Mouse (Mus musculus): ENCODE measurements at regions not wholly inside any gene's neighbourhood (a gene's known extent, or its start where the extent isn't known, plus 50 kb on each side); places are given as distances from the start of the nearest gene placed in this dataset.

DNA sequence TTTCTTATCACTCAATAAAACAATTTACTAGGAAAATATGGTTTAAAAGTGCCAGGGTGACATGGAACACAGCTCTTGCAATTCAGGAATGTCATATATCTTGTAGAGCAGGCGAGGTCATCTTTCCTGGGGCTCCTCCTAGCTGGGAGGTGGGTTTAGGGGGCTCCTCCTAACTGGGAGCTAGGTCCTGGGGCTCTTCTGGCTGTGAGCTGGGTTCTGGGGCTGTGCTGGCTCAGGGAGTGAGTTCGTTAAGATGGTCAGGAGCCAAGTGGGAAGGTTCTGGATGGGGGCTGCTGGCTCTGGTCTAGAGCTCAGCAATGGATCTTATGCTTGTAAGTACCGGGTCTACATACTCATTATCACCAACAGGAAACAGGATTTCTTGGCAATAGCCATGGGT is 306.8 kb upstream of the Rnaseh2b start:
- no peak for DNase-seq (ENCODE audit: extremely low spot score, low read depth, low spot score)

DNA sequence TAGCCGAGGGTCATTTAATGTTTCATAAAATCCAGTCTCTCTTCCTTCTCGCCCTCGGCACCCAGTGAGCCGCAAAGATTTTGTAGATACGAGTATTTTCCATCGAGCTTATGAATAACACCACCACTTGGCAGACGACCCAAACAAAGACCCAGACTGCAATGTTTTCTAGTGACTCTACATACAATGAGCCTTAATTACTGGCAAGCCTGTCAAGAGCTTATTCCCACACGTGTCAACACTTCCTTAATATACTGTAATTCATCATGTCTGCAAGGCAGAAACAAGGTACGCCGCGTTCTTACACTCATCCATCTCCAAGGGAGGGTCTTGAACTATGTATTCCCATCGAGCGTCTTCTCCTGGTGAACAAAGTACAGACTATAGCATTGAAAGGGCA is 306.2 kb upstream of the Rnaseh2b start:
- no peak for DNase-seq (ENCODE audit: extremely low spot score, low read depth, low spot score)

- DNase-seq (ENCODE audit: extremely low spot score, low read depth, low spot score): no peak
Measured at GRCm38 (mm10) chr14:61995253-61995652, 297.1 kb upstream of the Rnaseh2b start.

GRCm38 (mm10) chr14:61997736-61998135 is 294.7 kb upstream of the Rnaseh2b start:
- no peak for DNase-seq (ENCODE audit: extremely low spot score, low read depth, low spot score)

DNA sequence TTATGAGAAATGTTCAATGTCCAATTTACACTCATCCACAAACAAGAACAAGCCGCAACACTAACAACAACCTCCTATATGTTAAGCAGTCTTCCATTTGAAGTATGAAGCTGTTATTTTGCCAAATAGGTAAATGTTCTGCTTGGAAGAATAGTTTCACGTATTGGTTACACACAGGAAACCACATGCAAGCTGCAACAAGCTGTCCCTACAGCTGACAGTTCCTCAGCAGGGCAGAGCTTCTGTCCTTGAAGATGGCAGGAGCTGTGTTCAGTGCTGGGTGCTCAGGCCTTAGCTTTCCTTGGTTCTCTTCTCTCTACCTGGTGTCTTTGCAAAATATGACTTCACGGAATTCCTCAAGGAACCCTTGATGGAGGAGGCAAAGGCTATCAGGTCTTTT is 294.1 kb upstream of the Rnaseh2b start:
- DNase-seq (ENCODE audit: extremely low spot score, low read depth, low spot score): no peak

DNA sequence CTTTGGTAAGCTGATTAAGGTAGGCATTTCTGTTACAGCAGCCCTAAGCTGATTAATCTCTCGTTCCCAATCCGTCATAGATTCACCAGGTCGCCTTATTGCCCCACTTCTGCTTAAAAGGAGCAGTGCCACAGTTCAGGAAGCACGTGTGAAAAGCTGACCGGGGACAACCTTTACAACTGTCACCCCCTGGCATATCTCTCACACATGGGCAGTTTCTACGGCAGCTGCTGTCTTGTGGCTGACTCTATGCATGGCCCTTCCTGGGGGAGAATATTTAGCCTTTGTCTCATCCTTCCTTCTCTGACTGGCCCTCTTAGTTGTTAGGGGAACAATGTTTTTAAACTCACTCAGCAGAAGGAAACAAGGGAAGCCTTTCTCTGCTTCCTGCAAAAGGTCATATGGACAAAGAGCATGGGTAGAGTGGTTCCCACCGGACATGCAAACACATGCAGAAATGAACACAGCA is 290.9 kb upstream of the Rnaseh2b start:
- DNase-seq (ENCODE audit: extremely low spot score, low read depth, low spot score): no peak

DNA sequence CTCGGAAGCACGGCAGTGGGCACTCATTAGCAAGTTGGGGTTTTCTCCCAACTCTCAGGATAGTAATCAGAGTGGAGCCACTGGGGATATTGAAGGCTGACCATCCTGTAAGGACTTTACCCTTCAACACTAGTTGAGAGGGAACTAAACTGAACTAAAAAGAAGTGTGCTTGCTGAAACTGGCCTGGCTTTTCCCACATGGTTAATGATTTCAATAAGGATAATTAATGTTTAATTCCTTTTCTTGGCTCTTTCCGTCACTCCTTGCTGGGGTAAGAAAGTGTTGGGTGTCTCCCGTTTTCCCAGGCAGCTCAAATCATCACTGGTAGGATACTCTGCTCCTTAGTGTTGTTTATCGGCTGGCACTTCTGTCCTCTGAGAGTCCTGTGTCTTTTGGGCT is 290.3 kb upstream of the Rnaseh2b start:
- DNase-seq (ENCODE audit: extremely low spot score, low read depth, low spot score): no peak

GRCm38 (mm10) chr14:62003013-62003781 is 289.2 kb upstream of the Rnaseh2b start:
- no peak for DNase-seq (ENCODE audit: extremely low spot score, low read depth, low spot score)

DNA sequence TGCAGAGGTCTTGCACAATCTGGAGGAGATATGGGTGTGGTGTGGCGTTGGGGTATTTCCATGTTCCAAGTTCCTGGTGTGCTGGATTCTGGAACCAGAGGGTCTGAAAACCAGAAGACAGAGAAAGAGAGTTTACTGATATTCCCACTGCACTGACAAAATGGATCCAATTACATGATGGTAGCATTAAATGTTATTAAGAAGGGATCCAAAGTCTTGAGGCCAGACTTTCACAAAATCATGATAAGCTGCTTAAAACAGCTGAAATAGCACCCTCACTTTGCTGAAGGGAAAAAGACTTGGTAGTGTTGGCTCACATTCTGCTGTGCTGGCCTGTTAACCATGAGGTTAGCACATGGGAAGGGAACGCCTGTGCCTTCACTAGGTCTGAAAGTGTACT is 288.6 kb upstream of the Rnaseh2b start:
- no peak for DNase-seq (ENCODE audit: extremely low spot score, low read depth, low spot score)

DNA sequence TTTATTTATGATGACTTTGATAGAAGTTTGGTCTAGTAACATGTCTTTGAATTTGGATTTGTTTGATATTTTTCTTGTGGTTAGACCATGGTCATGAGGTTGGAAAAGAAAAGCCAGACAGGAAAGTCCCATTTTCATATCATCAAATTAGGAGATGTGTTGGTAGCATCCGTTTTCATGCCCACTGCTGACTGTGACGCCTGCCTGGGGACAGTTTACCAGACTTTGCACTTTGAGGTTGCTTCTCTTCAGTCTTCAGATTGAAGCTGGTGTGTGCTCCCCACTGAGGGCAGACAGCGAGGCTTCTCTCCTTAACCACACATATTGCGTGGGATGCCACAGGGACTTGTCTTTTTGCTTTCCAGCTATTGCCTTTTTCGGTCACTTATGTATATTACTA is 283.7 kb upstream of the Rnaseh2b start:
- DNase-seq (ENCODE audit: extremely low spot score, low read depth, low spot score): no peak

DNA sequence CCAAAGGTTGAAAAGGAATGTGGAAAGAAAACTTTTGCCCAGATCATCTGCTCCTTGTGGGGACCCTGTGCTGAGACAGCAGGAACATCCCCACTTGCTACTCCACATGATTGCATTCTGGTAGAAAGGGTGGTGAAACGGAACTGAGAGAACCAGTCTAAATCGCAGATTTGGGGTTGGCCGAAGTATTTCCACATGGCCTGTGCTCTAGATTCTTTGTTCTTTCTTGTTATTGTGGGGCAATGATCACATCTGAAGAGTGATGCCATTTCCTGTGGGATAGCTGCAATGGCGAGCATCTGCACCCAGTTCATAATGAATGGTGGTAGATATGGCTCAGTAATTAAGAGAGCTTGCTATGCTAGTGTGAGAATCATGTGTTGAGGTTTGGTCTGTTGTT is 273.6 kb upstream of the Rnaseh2b start:
- no peak for DNase-seq (ENCODE audit: extremely low spot score, low read depth, low spot score)

DNA sequence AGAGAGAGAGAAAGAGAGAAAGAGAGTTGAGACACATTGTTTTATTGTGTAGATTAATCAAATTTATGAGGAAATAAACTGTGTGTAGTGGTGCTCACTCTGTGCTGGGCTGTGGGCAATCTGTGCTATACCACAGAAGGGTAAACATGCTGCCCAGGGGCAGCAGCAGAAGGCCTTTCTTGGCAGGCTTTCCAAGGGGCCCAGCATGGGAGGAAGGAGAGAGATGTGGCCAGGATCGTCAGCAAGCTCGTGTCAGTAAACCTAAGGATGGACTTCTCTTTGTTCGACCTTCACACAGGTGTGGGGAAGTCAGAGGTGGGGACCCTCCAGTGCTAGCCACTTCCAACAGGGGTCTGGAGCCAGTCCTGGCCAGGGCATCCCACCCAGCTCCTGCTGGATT is 271.4 kb upstream of the Rnaseh2b start:
- no peak for DNase-seq (ENCODE audit: extremely low spot score, low read depth, low spot score)

- DNase-seq (ENCODE audit: extremely low spot score, low read depth, low spot score): no peak
Measured at GRCm38 (mm10) chr14:62022193-62022592, 270.2 kb upstream of the Rnaseh2b start.

DNA sequence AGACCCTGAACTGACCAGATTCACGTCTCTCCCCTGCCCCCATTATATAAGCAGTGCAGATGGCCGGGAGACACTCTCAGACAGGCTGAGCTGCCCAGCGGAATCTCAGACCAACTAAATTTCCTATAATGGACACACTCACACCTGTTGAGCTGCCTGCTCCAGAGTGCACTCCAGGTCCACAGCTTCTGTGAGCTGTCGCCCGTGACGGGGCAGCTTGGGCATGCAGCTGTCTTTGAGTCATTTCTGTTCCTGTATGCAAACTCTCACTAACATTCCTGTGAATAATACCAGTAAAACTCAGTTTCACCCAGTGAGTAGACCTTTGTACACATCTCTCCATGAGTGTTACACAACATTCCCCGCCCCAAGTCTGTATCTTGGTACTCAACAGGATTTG is 269.4 kb upstream of the Rnaseh2b start:
- DNase-seq (ENCODE audit: extremely low spot score, low read depth, low spot score): no peak

GRCm38 (mm10) chr14:62027751-62028279 is 264.6 kb upstream of the Rnaseh2b start:
- no peak for DNase-seq (ENCODE audit: extremely low spot score, low read depth, low spot score)

- DNase-seq (ENCODE audit: extremely low spot score, low read depth, low spot score): no peak
Measured at GRCm38 (mm10) chr14:62030059-62030458, 262.3 kb upstream of the Rnaseh2b start.

DNA sequence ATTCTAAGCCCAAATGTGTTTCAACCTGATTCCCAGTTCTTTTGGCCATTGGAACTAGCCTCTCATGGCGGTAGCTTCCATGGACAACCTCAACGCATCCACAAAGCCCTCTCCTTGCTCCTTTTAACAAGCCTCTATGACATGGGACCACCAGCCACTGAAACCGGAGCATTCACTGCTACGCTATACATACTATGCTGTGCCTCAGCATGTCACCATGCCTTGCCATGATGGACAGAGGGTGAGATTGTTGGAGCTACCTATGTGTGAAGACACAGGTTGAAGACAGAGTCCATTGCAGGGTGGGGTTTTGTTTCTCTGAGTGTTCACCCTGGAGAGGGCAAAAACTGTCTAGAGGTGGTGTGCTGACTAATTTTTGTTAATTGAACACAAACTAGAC is 258.7 kb upstream of the Rnaseh2b start:
- no peak for DNase-seq (ENCODE audit: extremely low spot score, low read depth, low spot score)

DNA sequence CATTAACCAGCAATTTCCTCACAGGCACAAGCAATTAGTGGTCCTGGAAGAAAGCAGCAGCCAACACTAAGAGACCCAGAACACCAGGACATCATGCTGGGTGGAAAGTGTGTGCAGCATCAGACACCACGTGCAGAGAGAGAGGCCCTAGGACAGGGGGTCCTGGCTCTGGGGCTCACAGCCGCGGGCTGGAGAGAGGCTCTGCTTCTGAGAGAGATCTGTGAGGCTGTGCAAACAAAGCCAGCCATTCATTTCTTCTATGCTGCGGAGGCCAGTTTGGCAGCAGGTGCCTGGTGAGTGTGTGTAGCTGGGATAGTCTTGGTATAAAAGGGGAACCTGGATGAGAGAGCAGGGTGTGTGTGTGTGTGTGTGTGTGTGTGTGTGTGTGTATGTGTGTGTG is 257.7 kb upstream of the Rnaseh2b start:
- no peak for DNase-seq (ENCODE audit: extremely low spot score, low read depth, low spot score)

DNA sequence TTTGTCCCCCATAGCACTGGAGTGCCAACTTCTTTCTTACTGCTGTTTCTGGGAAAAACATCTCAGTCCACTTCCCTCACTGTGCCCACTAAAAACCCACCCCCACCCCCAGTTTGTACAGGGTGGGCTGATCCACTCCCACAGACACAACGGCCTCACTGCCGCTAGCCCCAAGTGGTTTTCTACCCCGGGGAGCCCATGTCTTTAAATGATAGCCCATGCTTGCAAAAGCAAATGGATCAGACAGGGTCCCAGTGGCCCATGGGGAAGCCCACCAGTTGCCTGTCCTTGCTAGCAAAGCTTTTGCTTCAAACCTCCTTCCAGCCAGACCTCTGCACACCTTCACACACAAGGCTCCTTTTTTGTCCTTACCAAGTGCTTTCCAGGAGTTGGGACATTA is 257.0 kb upstream of the Rnaseh2b start:
- DNase-seq (ENCODE audit: extremely low spot score, low read depth, low spot score): no peak

GRCm38 (mm10) chr14:62037514-62037913 is 254.9 kb upstream of the Rnaseh2b start:
- DNase-seq (ENCODE audit: extremely low spot score, low read depth, low spot score): no peak

GRCm38 (mm10) chr14:62037917-62038316 is 254.5 kb upstream of the Rnaseh2b start:
- no peak for DNase-seq (ENCODE audit: extremely low spot score, low read depth, low spot score)

DNA sequence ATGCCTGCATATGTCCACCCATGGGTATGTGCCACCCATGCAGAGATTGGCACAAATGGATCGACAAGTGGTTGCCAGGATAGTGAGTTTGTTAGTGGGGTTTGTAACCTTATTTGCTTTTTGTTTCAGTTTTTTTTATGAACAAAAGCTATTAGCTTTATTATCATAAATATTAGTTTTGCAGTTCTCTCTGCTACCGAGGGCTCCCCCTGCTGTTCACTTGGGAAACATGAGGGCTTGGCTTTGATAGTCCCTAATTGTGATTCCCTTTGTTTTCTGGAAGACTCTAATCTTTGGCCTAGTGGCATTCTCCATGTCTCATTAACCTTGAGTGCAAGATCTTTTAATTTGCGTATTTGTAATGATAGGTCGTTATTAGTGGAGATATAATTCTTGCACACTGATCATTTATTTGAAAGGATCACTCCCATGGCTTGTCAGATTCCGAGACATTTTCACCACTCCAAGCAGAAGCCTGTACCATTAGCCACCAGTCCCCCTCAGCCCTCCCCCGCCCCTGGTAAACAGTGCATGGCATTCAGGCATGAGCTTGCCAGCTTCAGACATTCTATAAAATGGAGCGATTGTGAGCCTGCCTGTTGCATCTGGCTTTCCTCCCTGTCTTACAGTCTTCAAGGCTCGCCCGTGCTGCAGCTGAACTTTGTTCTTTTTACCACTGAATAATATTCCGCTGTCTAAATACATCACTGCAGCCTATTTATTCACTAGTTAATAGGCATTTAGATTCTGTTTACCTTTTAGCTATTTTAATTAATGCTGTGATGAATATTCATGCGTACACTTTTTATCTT is 249.9 kb upstream of the Rnaseh2b start:
- no peak for DNase-seq (ENCODE audit: extremely low spot score, low read depth, low spot score)

Measured in hindlimb bud, embryonic 11.5 days (tissue).